Mouse (Mus musculus) midbrain, embryonic 11.5 days (tissue): Measurements from ENCODE around the gene Frmd5. TPM values are rescaled to one million over a fixed set of nuclear protein-coding genes. Genes with fewer than 3 reads are reported as not detected.
"Not testable (repeated sequence)": the region's sequence is repeated elsewhere in the genome, so short reads cannot be mapped to it uniquely, and the experiment has no call there.

ENCODE experiments used
- ATAC-seq: fragments of 200-750 bp; cut with Nextera tagmentation; 2 replicates; pipeline ENCODE4 v1.8.0; 2017; ENCODE audit warnings: moderate TSS enrichment, moderate library complexity; ENCODE audit not compliant: low FRiP score
- DNase-seq: peaks from one replicate; pipeline ENCODE4 v3.0.0; 2015; ENCODE audit warnings: low spot score; ENCODE audit errors: missing footprints
- H3K27ac ChIP-seq: fragments of 300-500 bp; sonication (generic); 2 replicates; pipeline ENCODE4 v1.5.1; 2014; ENCODE audit warnings: low read depth, low read length
- H3K27me3 ChIP-seq: fragments of 300-500 bp; sonication (generic); 2 replicates; pipeline ENCODE4 v1.6.1; 2014; ENCODE audit warnings: mild to moderate bottlenecking, low read length, moderate library complexity, mixed read lengths; ENCODE audit not compliant: control insufficient read depth, insufficient read depth
- H3K36me3 ChIP-seq: fragments of 300-500 bp; sonication (generic); 2 replicates; pipeline ENCODE4 v1.6.1; 2014; ENCODE audit warnings: mild to moderate bottlenecking, low read length, moderate library complexity, mixed read lengths; ENCODE audit not compliant: control insufficient read depth, insufficient read depth
- H3K4me1 ChIP-seq: fragments of 300-500 bp; sonication (generic); 2 replicates; pipeline ENCODE4 v1.6.1; 2014; ENCODE audit warnings: low read length; ENCODE audit not compliant: control insufficient read depth, insufficient read depth
- H3K4me2 ChIP-seq: fragments of 300-500 bp; sonication (generic); 2 replicates; pipeline ENCODE4 v1.6.1; 2014; ENCODE audit warnings: mild to moderate bottlenecking, moderate library complexity
- H3K4me3 ChIP-seq: fragments of 300-500 bp; sonication (generic); 2 replicates; pipeline ENCODE4 v1.5.1; 2014; ENCODE audit warnings: low read depth, low read length
- H3K9ac ChIP-seq: fragments of 300-500 bp; sonication (generic); 2 replicates; pipeline ENCODE4 v1.6.1; 2014; ENCODE audit warnings: low read length
- H3K9me3 ChIP-seq: fragments of 300-500 bp; sonication (generic); 2 replicates; pipeline ENCODE4 v1.6.1; 2016; ENCODE audit warnings: low read length; ENCODE audit not compliant: control insufficient read depth
- WGBS: fragments of 180-500 bp; shearing (Covaris S2); extraction: QIAGEN DNeasy Blood & Tissue Kit; methylation state at CpG from one replicate; pipeline ENCODE4 v1.1.7; 2014; 5-methylcytosine and 5-hydroxymethylcytosine counted together
- polyA plus RNA-seq: library from polyadenylated mRNA; unstranded; fragments of >200 nt; fragmentation: Nextera tagmentation; extraction: Ambion mirVana; gene quantifications from 2 replicates; pipeline ENCODE4 v1.2.1, GENCODE M21; 2014

Frmd5 gene
- polyA plus RNA-seq, 1 experiment from 2014 or later = 12.7 TPM

GRCm38 (mm10) chr2:121826189-121826588 is 19.3 kb upstream of the Frmd5 start:
- no peak overlapping the region for H3K27ac ChIP-seq
- H3K36me3 ChIP-seq = no peaks in the 10 kb centered on the region
- H3K4me3 ChIP-seq = no peak overlapping the region
- H3K27me3 ChIP-seq = no peaks in the 10 kb centered on the region
- 48% methylated on average over 2 of the region's 2 CpGs for WGBS
- no peak overlapping the region for H3K4me2 ChIP-seq
- no peak overlapping the region for H3K9ac ChIP-seq
- no peak for ATAC-seq
- no peaks in the 10 kb centered on the region for H3K4me1 ChIP-seq
- no peak for DNase-seq
- no peaks in the 10 kb centered on the region for H3K9me3 ChIP-seq

- no peaks in the 10 kb centered on the region for H3K36me3 ChIP-seq
- H3K4me1 ChIP-seq = no peaks in the 10 kb centered on the region
- no peak overlapping the region for H3K4me2 ChIP-seq
- WGBS = 78% methylated on average over 5 of the region's 5 CpGs
- H3K9ac ChIP-seq = no peak overlapping the region
- H3K27me3 ChIP-seq = no peaks in the 10 kb centered on the region
- DNase-seq = peak; percentile 14
- no peak overlapping the region for H3K4me3 ChIP-seq
- no peaks in the 10 kb centered on the region for H3K9me3 ChIP-seq
- ATAC-seq = no peak
- no peak overlapping the region for H3K27ac ChIP-seq
Observed at GRCm38 (mm10) chr2:121824653-121825052, 17.8 kb upstream of the Frmd5 start.

DNA sequence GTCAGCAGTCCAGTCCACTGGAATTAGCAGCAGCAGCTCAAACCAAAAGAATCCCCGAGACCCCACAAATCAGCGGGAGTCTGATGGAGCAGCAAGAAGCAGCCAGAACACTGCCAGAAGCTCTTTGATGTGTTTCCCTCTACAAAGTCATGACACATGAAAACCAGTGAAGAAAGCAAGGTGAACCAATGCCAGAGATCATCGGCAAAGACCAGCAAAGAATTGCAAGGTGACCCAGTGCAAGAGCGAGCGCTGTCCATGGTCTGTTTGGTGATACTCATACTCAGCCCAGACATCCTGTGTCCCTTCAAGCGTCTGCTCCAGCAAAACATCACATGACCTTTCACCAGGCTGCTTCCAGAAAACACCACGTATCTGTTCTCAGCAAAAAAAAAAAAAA is 14.9 kb upstream of the Frmd5 start:
- no peak overlapping the region for H3K27ac ChIP-seq
- no peaks in the 10 kb centered on the region for H3K36me3 ChIP-seq
- H3K4me3 ChIP-seq = no peak overlapping the region
- no peak overlapping the region for H3K4me2 ChIP-seq
- ATAC-seq (no peak), DNase-seq (no peak)
- H3K4me1 ChIP-seq = no peaks in the 10 kb centered on the region
- H3K9me3 ChIP-seq = no peaks in the 10 kb centered on the region
- WGBS = 89% methylated on average over 7 of the region's 7 CpGs
- H3K9ac ChIP-seq = no peak overlapping the region
- no peaks in the 10 kb centered on the region for H3K27me3 ChIP-seq

DNA sequence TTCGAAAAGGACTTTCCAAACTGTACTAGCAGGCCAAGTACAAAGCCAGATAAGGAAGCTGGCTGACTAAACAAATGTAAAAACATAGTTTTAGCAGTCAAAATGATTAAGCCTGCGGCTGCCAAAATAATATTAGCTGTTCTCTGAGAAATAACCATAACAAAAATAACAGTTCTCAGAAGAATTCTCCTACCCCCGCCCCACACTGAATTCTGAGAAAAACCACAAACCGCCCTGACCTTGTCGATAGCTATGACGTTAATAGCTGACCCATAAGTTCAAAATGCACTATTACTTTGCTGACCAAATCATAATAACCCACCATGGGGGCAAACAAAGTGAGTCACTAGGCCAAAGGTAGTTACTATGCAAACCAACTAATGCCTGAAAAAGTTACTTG is 4.0 kb upstream of the Frmd5 start:
- not testable (repeated sequence) for H3K4me3 ChIP-seq, H3K9me3 ChIP-seq, H3K4me2 ChIP-seq, H3K27ac ChIP-seq, H3K9ac ChIP-seq, H3K36me3 ChIP-seq, ATAC-seq, H3K27me3 ChIP-seq, H3K4me1 ChIP-seq
- DNase-seq = peak; percentile 19
- WGBS = 88% methylated on average over 6 of the region's 6 CpGs

DNA sequence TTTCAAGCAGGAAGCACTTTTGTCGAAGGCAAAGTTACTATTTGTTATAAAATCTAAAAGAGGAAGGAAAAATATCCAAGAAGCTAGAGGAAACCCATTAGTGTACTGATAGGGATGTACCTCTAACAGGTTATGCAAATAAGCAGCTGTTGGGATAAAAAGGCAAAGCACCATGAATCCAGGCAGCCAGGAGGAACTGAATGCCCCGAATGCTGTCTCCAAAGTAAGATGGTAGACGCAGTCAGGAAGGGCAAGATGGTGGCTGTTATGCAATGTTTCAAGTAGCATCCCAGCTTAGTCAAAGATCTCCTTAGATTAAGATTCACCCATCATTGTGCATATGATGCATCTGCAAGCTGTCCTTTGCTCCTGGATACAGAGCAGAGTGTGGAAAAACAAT is 2.2 kb upstream of the Frmd5 start:
- Histone ChIP-seq H3K36me3 (no peaks in the 10 kb centered on the region), H3K4me1 (peaks cover 3% of the 10 kb centered on the region; the same call in 1 of the 2 replicates), H3K27ac (no peak overlapping the region), H3K4me3 (no peak overlapping the region), H3K9ac (no peak overlapping the region), H3K27me3 (peaks cover 2% of the 10 kb centered on the region; the same call in 1 of the 2 replicates), H3K4me2 (no peak overlapping the region), H3K9me3 (no peaks in the 10 kb centered on the region)
- 83% methylated on average over 3 of the region's 3 CpGs for WGBS
- peak; percentile 80 for DNase-seq
- ATAC-seq = no peak

DNA sequence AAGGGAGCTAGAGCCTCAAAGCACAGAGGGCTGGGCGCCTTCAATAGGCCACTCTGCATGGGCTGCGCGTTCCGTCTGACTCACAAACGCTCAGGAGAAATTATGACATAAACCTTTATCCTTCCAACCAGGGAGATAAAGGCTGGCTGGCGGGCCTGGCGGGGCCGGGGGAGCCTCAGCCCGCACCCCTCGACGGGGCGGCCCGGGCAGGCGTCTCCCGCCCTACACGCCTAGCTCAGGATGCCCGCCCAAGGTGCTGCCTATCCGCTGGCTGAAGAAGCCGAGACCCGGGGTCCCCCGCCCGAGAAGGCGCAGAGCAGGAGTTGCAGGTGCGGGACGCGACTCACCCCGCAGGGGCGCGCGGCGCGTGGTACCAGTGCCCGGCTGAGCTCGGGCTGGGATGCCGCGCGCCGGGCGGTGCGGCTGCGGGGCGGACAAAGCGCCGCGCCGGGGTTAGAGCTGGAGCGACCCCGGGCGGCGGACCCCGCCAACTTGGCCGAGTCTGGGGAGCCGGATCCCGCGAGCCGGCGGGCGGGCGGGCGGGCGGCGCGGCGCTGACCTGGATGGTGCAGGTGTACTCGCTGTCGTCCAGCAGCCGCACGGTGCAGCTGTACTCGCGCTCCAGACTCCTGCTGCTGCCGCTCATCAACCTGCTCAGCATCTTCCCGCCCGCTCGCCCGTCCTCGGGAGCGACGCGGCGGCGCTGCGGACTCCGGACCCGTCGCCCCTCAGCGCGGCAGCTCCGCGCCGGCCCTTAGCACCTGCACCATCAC is 530 bp downstream of the Frmd5 start:
- H3K36me3 ChIP-seq = no peaks in the 10 kb centered on the region
- peak overlapping the region; percentile 68 for H3K27ac ChIP-seq
- H3K4me1 ChIP-seq = peaks cover 7% of the 10 kb centered on the region; the same call in 1 of the 2 replicates
- H3K27me3 ChIP-seq = peaks cover 2% of the 10 kb centered on the region; the same call in 1 of the 2 replicates
- H3K4me2 ChIP-seq = peak overlapping the region; percentile 95
- DNase-seq = peak; percentile 97
- peak; percentile 87 for ATAC-seq
- H3K9ac ChIP-seq = peak overlapping the region; percentile 92
- peak overlapping the region; percentile 78 for H3K4me3 ChIP-seq
- H3K9me3 ChIP-seq = no peaks in the 10 kb centered on the region
- under 1% methylated on average over 73 of the region's 90 CpGs for WGBS

GRCm38 (mm10) chr2:121799051-121799450 is 7.8 kb downstream of the Frmd5 start:
- ATAC-seq = no peak
- Histone ChIP-seq H3K27me3 (no peaks in the 10 kb centered on the region), H3K36me3 (no peaks in the 10 kb centered on the region), H3K9ac (no peak overlapping the region), H3K27ac (no peak overlapping the region), H3K4me1 (peaks cover 4% of the 10 kb centered on the region; the same call in 1 of the 2 replicates), H3K4me3 (no peak overlapping the region), H3K9me3 (no peaks in the 10 kb centered on the region), H3K4me2 (no peak overlapping the region)
- WGBS = 85% methylated on average over 7 of the region's 7 CpGs
- DNase-seq = peak; percentile 23

DNA sequence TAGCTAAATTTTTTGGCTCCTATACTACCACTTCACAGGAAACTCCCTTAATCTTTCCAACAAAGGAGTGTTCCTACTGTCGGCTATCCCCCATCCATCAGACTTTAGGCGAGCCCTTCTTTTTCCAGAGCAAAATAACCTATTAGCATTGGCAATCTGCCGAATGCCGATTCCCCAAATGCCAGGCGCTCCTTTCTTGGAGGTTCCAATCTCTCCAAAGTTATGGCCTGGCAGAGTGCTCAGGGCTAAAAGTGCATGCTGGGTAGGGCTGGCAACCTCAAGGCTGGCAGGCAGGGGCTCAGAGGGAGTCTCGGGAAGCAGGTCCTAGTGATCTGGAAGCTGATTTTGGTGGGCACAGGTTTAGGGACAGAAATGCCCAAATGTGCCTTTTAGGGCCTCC is 10.9 kb downstream of the Frmd5 start:
- H3K4me2 ChIP-seq = no peak overlapping the region
- no peaks in the 10 kb centered on the region for H3K36me3 ChIP-seq
- H3K9me3 ChIP-seq = no peaks in the 10 kb centered on the region
- no peaks in the 10 kb centered on the region for H3K4me1 ChIP-seq
- H3K4me3 ChIP-seq = no peak overlapping the region
- H3K9ac ChIP-seq = no peak overlapping the region
- DNase-seq (peak; percentile 4), ATAC-seq (no peak)
- no peak overlapping the region for H3K27ac ChIP-seq
- 95% methylated on average over 6 of the region's 6 CpGs for WGBS
- H3K27me3 ChIP-seq = no peaks in the 10 kb centered on the region

DNA sequence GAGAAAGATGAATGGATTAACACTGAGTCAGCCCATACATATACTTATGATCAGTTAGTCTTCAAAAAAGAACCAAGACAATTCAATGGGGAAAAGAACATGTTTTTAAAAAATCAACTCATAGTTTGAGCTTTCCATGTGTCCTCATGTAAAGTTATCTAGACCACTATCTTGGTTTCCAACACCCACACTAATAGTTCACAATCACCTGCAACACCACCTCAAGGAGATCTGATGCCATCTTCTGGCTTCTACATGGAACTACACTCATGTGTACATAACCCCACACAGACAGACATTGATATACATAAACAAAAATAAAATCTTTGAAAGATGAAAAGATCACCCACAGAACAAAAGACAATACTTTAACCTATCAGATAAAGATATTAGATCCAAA is 17.1 kb downstream of the Frmd5 start:
- ATAC-seq (no peak), DNase-seq (no peak)
- H3K27me3 ChIP-seq = no peaks in the 10 kb centered on the region
- no peak overlapping the region for H3K9ac ChIP-seq
- H3K4me1 ChIP-seq = no peaks in the 10 kb centered on the region
- H3K27ac ChIP-seq = no peak overlapping the region
- no peak overlapping the region for H3K4me2 ChIP-seq
- H3K4me3 ChIP-seq = no peak overlapping the region
- no peaks in the 10 kb centered on the region for H3K9me3 ChIP-seq
- H3K36me3 ChIP-seq = no peaks in the 10 kb centered on the region
